Mouse (Mus musculus) colon, adult 2 months (tissue): ENCODE results near the gene Ifitm1. TPM values are rescaled to one million over a fixed set of nuclear protein-coding genes. Genes with fewer than 3 reads are reported as not detected.

ENCODE experiments used
- polyA plus RNA-seq: library from polyadenylated mRNA; depleted of rRNA; stranded (reverse); fragments of >200 nt; gene quantifications from 2 replicates; pipeline ENCODE4 v1.2.3, GENCODE M21; 2012; rRNA removed

Gene Ifitm1
- polyA plus RNA-seq = 83.6 and 107 TPM in 2 replicates

DNA sequence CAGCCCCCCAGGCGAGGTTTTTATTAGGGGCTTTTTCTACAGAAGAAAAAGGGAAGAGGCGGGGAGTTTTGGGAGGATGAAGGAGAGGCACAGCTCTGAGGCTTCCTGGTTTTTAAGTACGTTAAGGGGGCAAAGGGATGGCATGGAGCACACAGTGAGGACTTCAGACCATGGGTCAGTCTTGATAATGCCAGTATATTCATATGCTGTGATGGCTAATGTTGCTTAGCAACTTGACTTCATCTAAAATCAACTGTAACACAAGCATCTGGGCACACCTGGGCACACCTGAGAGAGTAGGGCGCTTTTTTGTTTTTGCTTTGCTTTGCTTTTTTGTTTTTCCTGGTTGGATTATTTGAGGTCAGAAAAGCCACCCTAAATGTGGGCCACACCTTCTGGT, at the start of gene Ifitm1:
Gene Ifitm1, plus strand, starts transcription at position 301 of the 400 bp plus-strand sequence.

GRCm38 (mm10) chr7:140920418-140921029, 46.5 kb upstream of the Ifitm1 start, which contains the start of gene Nlrp6:
Nlrp6 (plus strand) TSS chr7:140920902.

DNA sequence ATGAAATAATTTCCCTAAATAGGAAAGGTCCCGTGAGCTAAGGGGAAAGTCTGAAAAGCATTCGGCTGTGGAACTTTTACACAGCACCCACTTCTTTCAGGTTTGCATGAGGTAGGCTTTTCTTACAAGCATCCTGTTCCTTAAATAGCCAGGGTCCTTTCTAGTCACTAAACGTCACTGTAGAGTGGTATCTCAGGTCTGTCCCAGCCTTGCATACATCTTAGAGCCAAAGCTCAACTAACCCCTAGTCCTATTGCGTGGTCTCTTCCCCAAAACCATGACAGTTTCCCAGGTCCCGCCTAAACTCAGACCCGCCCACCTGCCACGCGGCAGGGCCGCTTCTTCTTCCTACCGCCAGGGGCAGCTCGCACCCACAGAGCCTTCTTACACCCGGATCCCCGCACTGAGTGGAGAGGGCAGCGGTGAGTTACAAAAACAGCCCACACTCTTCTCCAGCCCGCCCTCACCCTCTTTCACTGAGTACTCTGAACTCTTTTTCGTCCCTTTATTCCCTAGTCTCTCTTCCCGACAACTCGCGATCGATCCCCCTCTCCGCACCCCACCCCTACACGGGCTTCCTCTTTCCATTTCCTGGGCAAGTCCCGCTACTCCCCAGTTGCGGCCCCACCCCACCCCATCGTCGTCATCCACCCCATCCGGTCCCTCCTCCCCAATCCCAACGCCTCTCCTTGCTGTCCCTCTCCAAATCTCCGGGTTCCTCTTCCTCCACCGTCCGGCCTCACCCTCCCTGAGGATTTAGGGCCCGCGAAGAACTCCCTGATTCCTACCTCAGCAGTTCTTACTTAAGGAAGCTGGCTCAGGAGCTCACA, 25.6 kb upstream of the Ifitm1 start, which contains the start of gene Pgghg:
Gene Pgghg, plus strand, starts transcription at position 170 of the 830 bp plus-strand sequence.

GRCm38 (mm10) chr7:140949824-140950530, 17.0 kb upstream of the Ifitm1 start, which contains the start of gene Ifitm5:
Ifitm5 (minus strand) TSS chr7:140950291.

GRCm38 (mm10) chr7:140955758-140956555, 11.1 kb upstream of the Ifitm1 start, which contains the start of the genes Gm45717 and Ifitm2:
Gm45717 (minus strand) TSS chr7:140955937.
Ifitm2 (minus strand) TSS chr7:140955987.

GRCm38 (mm10) chr7:141010593-141010992, 43.6 kb downstream of the Ifitm1 start, which contains the start of gene Ifitm3:
Ifitm3 (minus strand) TSS chr7:141010770.

GRCm38 (mm10) chr7:141017824-141018223, 50.8 kb downstream of the Ifitm1 start, which contains the start of gene Ifitm6:
Ifitm6 (minus strand) TSS chr7:141017924.

Other genes starting within 250 kb of the Ifitm1 start
- 0.91 and 3.0 TPM in 2 replicates for gene Cyp2e1, start 203.5 kb upstream of the Ifitm1 start, polyA plus RNA-seq
- 0.07 and 0.17 TPM in 2 replicates for gene Syce1, start 179.4 kb upstream of the Ifitm1 start, polyA plus RNA-seq
- gene Zfp941, start 145.0 kb upstream of the Ifitm1 start, polyA plus RNA-seq = 0.09 and 0.19 TPM in 2 replicates
- gene Urah, start 132.2 kb upstream of the Ifitm1 start, polyA plus RNA-seq = 63.2 and 78.4 TPM in 2 replicates
- gene Scgb1c1, start 121.7 kb upstream of the Ifitm1 start, polyA plus RNA-seq = not detected in 2 replicates
- not detected in 2 replicates for gene Odf3, start 119.4 kb upstream of the Ifitm1 start, polyA plus RNA-seq
- 2.8 TPM in 1 of 2 replicates, not detected in the other for gene Gm45785, start 110.9 kb upstream of the Ifitm1 start, polyA plus RNA-seq
- gene Ric8a, start 110.3 kb upstream of the Ifitm1 start, polyA plus RNA-seq = 109 and 117 TPM in 2 replicates
- gene Bet1l, start 109.6 kb upstream of the Ifitm1 start, polyA plus RNA-seq = 23.7 and 24.1 TPM in 2 replicates
- 53.8 and 58.2 TPM in 2 replicates for gene Psmd13, start 85.3 kb upstream of the Ifitm1 start, polyA plus RNA-seq
- gene Sirt3, start 84.9 kb upstream of the Ifitm1 start, polyA plus RNA-seq = 29.5 and 34.3 TPM in 2 replicates
- 3.4 and 4.0 TPM in 2 replicates for gene Cox8b, start 66.8 kb upstream of the Ifitm1 start, polyA plus RNA-seq
- gene Nlrp6, start 46.3 kb upstream of the Ifitm1 start, polyA plus RNA-seq = 82.3 and 99.4 TPM in 2 replicates
- 40.3 and 53.5 TPM in 2 replicates for gene Pgghg, start 25.8 kb upstream of the Ifitm1 start, polyA plus RNA-seq
- gene Ifitm5, start 16.9 kb upstream of the Ifitm1 start, polyA plus RNA-seq = 1.5 and 1.6 TPM in 2 replicates
- gene Gm45717, start 11.3 kb upstream of the Ifitm1 start, polyA plus RNA-seq = not detected in 2 replicates
- gene Ifitm2, start 11.2 kb upstream of the Ifitm1 start, polyA plus RNA-seq = 481 and 681 TPM in 2 replicates
- gene Ifitm3, start 43.5 kb downstream of the Ifitm1 start, polyA plus RNA-seq = 135 and 161 TPM in 2 replicates
- 1.1 and 2.9 TPM in 2 replicates for gene Ifitm6, start 50.7 kb downstream of the Ifitm1 start, polyA plus RNA-seq
- not detected in 2 replicates for gene Gm17387, start 61.9 kb downstream of the Ifitm1 start, polyA plus RNA-seq
- 3.7 and 5.0 TPM in 2 replicates for gene B4galnt4, start 93.9 kb downstream of the Ifitm1 start, polyA plus RNA-seq
- 141 and 148 TPM in 2 replicates for gene Pkp3, start 111.0 kb downstream of the Ifitm1 start, polyA plus RNA-seq
- 41.9 and 54.5 TPM in 2 replicates for gene Sigirr, start 133.4 kb downstream of the Ifitm1 start, polyA plus RNA-seq
- gene Ano9, start 150.6 kb downstream of the Ifitm1 start, polyA plus RNA-seq = 60.4 and 80.5 TPM in 2 replicates
- 29.2 and 32.7 TPM in 2 replicates for gene Ptdss2, start 155.2 kb downstream of the Ifitm1 start, polyA plus RNA-seq
- gene Rnh1, start 205.6 kb downstream of the Ifitm1 start, polyA plus RNA-seq = 140 and 158 TPM in 2 replicates
- 86.0 and 86.1 TPM in 2 replicates for gene Hras, start 226.8 kb downstream of the Ifitm1 start, polyA plus RNA-seq
- gene Lrrc56, start 226.9 kb downstream of the Ifitm1 start, polyA plus RNA-seq = 11.4 and 11.6 TPM in 2 replicates
- gene Lmntd2, start 246.9 kb downstream of the Ifitm1 start, polyA plus RNA-seq = 11.8 and 12.9 TPM in 2 replicates
- 224 and 235 TPM in 2 replicates for gene Rassf7, start 248.6 kb downstream of the Ifitm1 start, polyA plus RNA-seq